Mouse (Mus musculus): ENCODE results near the gene S100a3. TPM values are rescaled to one million over a fixed set of nuclear protein-coding genes. Genes with fewer than 3 reads are reported as not detected.

Gene S100a3
- total RNA-seq, 1 experiment from 2014 or later: not detected

- ATAC-seq (replicated peaks; ENCODE audit: low read depth, poor library complexity, severe bottlenecking): no peak
Measured at GRCm38 (mm10) chr3:90617586-90617985, 57.2 kb downstream of the S100a3 start.

- peak; percentile 32; the same call in 1 of the 2 replicates for ATAC-seq (replicated peaks; ENCODE audit: low read depth, poor library complexity, severe bottlenecking)
Measured at GRCm38 (mm10) chr3:90621552-90621951, 61.2 kb downstream of the S100a3 start.

GRCm38 (mm10) chr3:90623435-90624071, 63.2 kb downstream of the S100a3 start:
- no peak for ATAC-seq (replicated peaks; ENCODE audit: low read depth, poor library complexity, severe bottlenecking)

DNA sequence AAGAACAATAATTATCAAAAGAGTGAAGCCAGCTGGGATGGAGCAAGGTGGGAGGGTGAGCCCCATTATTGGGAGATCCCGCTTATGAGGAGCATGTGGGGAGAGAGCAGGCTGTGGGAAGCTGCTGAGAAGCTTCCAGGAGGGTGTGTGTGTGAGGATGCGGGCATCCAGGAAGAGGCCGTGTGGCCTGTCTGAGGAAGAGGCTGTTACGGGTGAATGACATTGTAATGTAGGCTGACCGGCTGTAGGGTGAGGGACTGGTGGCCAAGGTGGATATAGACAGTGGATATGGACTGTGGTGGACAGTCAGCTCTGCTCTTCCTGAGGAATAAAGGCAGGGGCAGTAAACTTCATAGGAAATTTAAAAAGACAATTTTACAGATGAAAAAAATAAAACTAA, 65.1 kb downstream of the S100a3 start:
- no peak for ATAC-seq (replicated peaks; ENCODE audit: low read depth, poor library complexity, severe bottlenecking)

DNA sequence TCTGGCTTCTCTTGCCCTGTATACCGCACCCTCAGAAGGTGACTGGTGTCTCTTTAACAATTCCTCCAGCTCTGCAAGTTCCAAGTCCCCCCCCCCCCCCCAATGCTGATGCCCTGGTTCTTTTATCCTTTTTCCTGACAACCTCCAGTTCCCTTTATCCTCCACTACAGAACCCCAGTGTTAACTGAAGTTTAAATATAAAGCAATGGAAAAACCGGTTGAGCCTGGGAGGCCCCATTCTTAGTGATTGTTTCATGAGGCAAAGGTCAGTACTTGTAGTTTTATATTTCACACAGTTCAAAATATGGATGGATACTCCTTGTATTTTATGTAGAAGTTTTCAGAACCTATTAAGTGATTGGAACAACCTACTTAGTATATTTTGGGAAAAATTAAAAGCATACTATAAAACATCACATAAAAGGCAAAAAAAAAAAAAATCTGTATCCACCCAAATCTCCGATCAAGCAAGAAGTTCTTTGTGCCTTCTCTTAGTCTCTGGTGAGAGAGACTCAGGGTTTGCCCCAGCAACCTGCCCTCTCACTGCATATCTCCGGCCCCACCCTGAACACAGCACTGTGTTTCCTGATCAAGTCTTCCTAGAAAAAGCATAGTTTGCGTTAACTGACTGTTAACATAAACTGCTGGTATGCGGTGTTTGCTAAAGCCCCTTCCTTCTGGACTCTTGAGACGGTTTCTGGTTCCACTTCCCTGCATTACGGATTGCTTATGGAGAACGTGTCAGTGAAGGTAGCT, 66.1 kb downstream of the S100a3 start:
- ATAC-seq (replicated peaks; ENCODE audit: low read depth, poor library complexity, severe bottlenecking): no peak

DNA sequence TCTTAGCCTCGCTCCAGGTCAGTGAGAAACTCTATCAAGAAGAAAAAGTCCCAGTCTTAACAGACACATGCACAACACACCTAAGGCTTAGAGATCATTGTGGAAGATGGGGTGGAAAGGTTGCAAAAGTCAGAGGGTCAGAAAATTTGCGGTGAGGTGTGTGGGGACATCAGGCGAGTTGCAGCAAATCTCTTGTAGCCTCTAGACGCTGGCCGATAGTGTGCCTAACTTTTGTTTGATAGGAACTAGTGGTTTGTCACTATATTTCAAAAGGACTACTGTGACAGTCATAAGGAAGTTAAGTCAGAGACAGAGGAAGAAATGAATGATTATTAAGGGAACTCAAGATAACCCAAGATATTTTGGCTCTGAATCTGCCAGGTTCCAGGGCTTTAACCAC, 67.0 kb downstream of the S100a3 start:
- ATAC-seq (replicated peaks; ENCODE audit: low read depth, poor library complexity, severe bottlenecking): no peak

- ATAC-seq (replicated peaks; ENCODE audit: low read depth, poor library complexity, severe bottlenecking): peak; percentile 75
Measured at GRCm38 (mm10) chr3:90627807-90628206, 67.4 kb downstream of the S100a3 start.

DNA sequence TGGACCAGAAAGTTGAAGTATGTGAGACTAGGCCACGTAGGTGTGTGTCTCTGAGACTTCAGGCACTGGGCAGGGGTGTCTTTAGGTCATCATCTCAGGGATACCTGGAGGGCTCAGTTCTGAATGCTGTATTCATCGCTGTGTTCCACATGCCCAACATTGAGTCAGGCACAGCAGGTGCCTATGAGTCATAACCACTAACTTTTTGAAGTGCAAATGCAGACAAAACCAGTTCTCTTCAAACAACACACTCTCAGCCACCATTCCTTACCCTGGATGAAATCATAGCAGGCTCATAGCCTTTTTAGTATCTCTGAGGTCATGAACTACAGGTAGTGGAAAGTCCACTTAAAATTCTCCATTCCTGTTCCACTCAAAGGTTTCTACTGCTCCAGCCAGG, 68.9 kb downstream of the S100a3 start:
- no peak for ATAC-seq (replicated peaks; ENCODE audit: low read depth, poor library complexity, severe bottlenecking)

DNA sequence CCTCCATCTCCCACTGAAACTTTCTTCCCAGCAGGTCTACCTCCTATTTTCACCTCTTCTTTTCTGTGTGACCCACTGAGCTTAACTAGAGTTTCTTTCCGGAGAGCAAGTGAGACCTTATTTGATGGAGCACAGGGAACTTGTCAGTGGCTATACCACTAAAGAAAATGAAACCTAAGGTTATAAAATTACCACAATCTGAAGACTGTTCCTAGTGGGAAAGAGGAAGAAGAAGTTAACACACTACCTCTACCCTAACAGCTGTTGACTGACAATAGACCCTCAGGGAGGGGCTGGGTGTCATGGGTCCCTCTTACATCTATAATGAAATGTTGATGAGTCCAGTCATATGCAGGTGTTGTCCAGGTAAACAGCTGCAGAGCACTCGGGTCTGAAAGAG, 71.6 kb downstream of the S100a3 start:
- ATAC-seq (replicated peaks; ENCODE audit: low read depth, poor library complexity, severe bottlenecking): peak; percentile 69

DNA sequence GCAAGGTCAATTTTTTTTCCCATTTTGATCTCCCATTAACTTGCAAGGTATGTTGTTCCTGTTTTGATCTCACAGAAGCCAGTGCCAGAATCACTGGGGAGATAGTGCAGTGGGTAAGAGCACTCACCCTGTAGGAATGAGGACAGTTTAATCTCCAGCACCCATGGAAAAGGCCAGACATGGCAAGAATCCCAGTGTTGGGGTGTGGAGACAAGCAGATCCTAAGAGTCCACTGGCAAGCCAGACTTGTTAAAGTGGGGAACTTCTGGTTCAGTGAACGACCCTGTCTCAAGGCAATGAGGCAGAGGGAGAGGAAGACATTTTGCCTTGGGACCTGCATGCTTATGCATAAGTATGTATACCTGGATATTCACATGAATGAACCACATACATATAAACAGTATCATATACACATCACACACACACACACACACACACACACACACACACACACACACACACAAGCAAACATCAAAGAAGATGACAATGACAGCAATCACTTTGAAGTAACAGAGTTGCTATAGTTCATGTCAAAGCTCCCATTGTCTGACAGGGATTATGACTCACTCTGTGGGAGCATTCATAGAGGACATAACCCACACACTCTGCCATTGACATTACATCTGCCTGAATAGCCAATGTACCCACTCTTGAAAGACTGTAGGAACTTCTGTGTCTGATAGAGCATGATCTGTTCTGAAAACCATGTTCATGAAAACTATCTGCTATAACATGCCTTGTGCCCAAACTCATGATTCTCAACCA, 78.3 kb downstream of the S100a3 start:
- ATAC-seq (replicated peaks; ENCODE audit: low read depth, poor library complexity, severe bottlenecking): no peak

GRCm38 (mm10) chr3:90639511-90640154, 79.3 kb downstream of the S100a3 start:
- peak; percentile 93 for ATAC-seq (replicated peaks; ENCODE audit: low read depth, poor library complexity, severe bottlenecking)

DNA sequence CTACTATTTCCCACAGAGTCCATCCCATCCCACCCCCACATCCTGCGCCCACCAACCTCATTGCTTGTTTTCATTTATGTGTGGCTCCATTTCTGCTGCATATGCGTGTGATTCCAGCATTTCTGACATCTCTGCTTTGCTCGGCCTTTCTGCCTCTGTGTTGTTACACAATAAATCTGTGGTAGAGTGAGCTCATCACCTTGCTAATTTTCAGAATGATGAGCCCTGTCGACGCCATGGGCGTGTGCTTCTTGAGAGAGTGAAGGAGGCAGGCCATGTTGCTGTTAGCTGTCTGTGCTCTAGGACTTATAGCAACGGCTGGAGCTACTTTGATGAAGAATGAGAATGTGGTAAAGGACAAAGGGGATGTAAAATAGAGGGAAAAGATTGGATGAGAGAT, 80.6 kb downstream of the S100a3 start:
- no peak for ATAC-seq (replicated peaks; ENCODE audit: low read depth, poor library complexity, severe bottlenecking)

GRCm38 (mm10) chr3:90644220-90644619, 83.8 kb downstream of the S100a3 start:
- ATAC-seq (replicated peaks; ENCODE audit: low read depth, poor library complexity, severe bottlenecking): peak; percentile 61; the same call in 1 of the 2 replicates

DNA sequence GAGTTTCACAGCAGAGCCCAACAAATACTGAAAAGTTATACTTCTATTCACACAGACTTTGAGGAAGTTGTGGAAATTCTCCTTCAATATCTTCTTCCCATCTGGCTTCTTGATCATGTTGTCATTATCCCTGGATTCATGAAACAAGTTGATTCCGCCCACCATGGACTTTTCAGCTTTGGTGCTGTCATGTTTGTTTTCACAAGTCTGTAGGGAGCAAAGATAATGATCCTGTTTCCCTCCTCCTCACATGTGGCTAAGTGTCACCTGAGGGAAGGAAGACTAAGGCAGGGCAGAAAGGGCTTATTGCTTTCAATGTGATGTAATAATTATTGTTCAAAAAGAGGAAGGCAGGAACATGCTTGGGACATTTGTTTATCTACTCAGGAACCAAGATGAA, 86.9 kb downstream of the S100a3 start:
- ATAC-seq (replicated peaks; ENCODE audit: low read depth, poor library complexity, severe bottlenecking): no peak

DNA sequence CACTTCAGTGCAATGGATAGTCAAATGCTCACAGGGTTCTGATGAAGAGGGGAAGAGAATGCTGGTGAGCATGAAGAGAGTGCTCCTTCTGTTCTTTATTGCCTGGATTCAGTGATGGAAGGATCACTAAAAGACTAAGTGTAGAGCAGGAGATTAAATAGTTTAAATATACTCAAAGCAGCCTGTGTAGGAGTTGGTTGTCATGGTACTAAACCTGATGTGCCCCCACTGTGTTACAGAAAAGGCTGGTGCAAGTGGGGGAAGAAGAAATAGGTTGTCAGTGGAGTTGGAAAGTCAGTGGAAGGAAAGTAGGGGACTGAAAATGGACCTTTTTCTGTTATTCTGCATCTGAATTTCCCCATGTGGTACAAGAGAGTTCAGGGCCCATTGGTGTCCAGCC, 88.6 kb downstream of the S100a3 start:
- no peak for ATAC-seq (replicated peaks; ENCODE audit: low read depth, poor library complexity, severe bottlenecking)

- ATAC-seq (replicated peaks; ENCODE audit: low read depth, poor library complexity, severe bottlenecking): no peak
Measured at GRCm38 (mm10) chr3:90649832-90650231, 89.5 kb downstream of the S100a3 start.

Other genes with a start within 250 kb of the S100a3 start
- gene Slc27a3, start 170.6 kb upstream of the S100a3 start, total RNA-seq (2017): 1.1 and 1.2 TPM in 2 replicates
- 19.2 and 21.7 TPM in 2 replicates for gene Ints3, start 127.0 kb upstream of the S100a3 start, total RNA-seq (2017)
- not detected in 2 replicates for gene Npr1, start 94.7 kb upstream of the S100a3 start, total RNA-seq (2017)
- 200 and 222 TPM in 2 replicates for gene Ilf2, start 84.5 kb upstream of the S100a3 start, total RNA-seq (2017)
- 37.3 and 43.3 TPM in 2 replicates for gene Snapin, start 69.5 kb upstream of the S100a3 start, total RNA-seq (2017)
- 88.3 and 113 TPM in 2 replicates for gene Chtop, start 51.1 kb upstream of the S100a3 start, total RNA-seq (2017)
- 68.0 and 72.4 TPM in 2 replicates for gene S100a1, start 46.2 kb upstream of the S100a3 start, total RNA-seq (2017)
- gene S100a13, start 46.1 kb upstream of the S100a3 start, total RNA-seq (2017): 45.3 and 46.6 TPM in 2 replicates
- gene S100a14, start 33.7 kb upstream of the S100a3 start, total RNA-seq (2017): not detected in 2 replicates
- gene S100a16, start 23.3 kb upstream of the S100a3 start, total RNA-seq (2017): not detected in 2 replicates
- gene S100a2, start 29.7 kb downstream of the S100a3 start, total RNA-seq (2017): not detected in 2 replicates
- gene Gm42674, start 41.3 kb downstream of the S100a3 start, total RNA-seq (2017): not detected in 2 replicates
- 15.1 and 35.7 TPM in 2 replicates for gene S100a4, start 43.2 kb downstream of the S100a3 start, total RNA-seq (2017)
- gene S100a5, start 47.9 kb downstream of the S100a3 start, total RNA-seq (2017): not detected in 2 replicates
- gene S100a6, start 52.3 kb downstream of the S100a3 start, total RNA-seq (2017): 8.0 and 14.7 TPM in 2 replicates
- not detected in 2 replicates for gene S100a7a, start 93.4 kb downstream of the S100a3 start, total RNA-seq (2017)
- gene S100a8, start 108.4 kb downstream of the S100a3 start, total RNA-seq (2017): 430 and 433 TPM in 2 replicates
- 306 and 341 TPM in 2 replicates for gene S100a9, start 135.1 kb downstream of the S100a3 start, total RNA-seq (2017)
- gene Pglyrp4, start 166.3 kb downstream of the S100a3 start, total RNA-seq (2017): not detected in 2 replicates
- not detected in 2 replicates for gene Gm5849, start 217.3 kb downstream of the S100a3 start, total RNA-seq (2017)

Data from common myeloid progenitor, adult 5-6 weeks (primary cell).